Mouse (Mus musculus) CH12.LX (cell line): ENCODE data around the gene Prkag3.

Experiments
- CHD2 ChIP-seq: IDR thresholded peaks from 2 replicates; pipeline ENCODE4 v1.6.1; 2011; ENCODE audit warnings: low read length, improper control_type of control experiment
- CTCF ChIP-seq, 2 experiments: IDR thresholded peaks in 1 of 2; conservative IDR thresholded peaks in 1 of 2; 2 replicates each; pipeline ENCODE4 v1.5.1; 2011 to 2012; ENCODE audit warnings: low read depth in 2 of 2, low read length in 2 of 2, improper control_type of control experiment in 1 of 2, inconsistent platforms in 1 of 2, mild to moderate bottlenecking in 1 of 2, moderate library complexity in 1 of 2
- EP300 ChIP-seq: IDR thresholded peaks from 2 replicates; pipeline ENCODE4 v1.6.1; 2011; ENCODE audit warnings: low read length, improper control_type of control experiment
- GABPA ChIP-seq: IDR thresholded peaks from 2 replicates; pipeline ENCODE4 v1.6.1; 2012; ENCODE audit warnings: low read depth, low read length, improper control_type of control experiment, inconsistent platforms; ENCODE audit not compliant: insufficient replicate concordance
- IRF4 ChIP-seq: IDR thresholded peaks from 2 replicates; pipeline ENCODE4 v1.6.1; 2014; ENCODE audit warnings: low read depth, mild to moderate bottlenecking, inconsistent platforms, low read length, improper control_type of control experiment
- JUND ChIP-seq: conservative IDR thresholded peaks from 2 replicates; pipeline ENCODE4 v1.6.1; 2011; ENCODE audit warnings: low read depth, low read length, improper control_type of control experiment
- POLR2A ChIP-seq: IDR thresholded peaks from 2 replicates; pipeline ENCODE4 v1.6.1; 2011; ENCODE audit warnings: low read depth, mild to moderate bottlenecking, improper control_type of control experiment, low read length
- POLR2AphosphoS2 ChIP-seq: IDR thresholded peaks from 2 replicates; pipeline ENCODE4 v1.6.1; 2011; ENCODE audit warnings: low read depth, low read length, improper control_type of control experiment

- no peak for TF ChIP-seq IRF4
- TF ChIP-seq POLR2AphosphoS2: no peak
- TF ChIP-seq CTCF (conservative IDR thresholded peaks at IDR 0.05 in 1 of 2, IDR thresholded peaks at IDR 0.05 in 1 of 2; ENCODE audit: low read depth in 2 of 2, low read length in 2 of 2): no peak
- TF ChIP-seq EP300: no peak
- no peak for TF ChIP-seq GABPA
- peak; percentile 67 for TF ChIP-seq POLR2A
- no peak for TF ChIP-seq JUND
- peak; percentile 51 for TF ChIP-seq CHD2
Measured at GRCm38 (mm10) chr1:74773136-74773535, 24.1 kb upstream of the Prkag3 start.
